Mouse (Mus musculus): ENCODE results near the gene Fgfr3. TPM values are rescaled to one million over a fixed set of nuclear protein-coding genes. Genes with fewer than 3 reads are reported as not detected.
A peak's percentile ranks its signal among the peaks of the same experiment; 100 is the strongest.

Gene Fgfr3
- 17.4 and 19.3 TPM in 2 replicates for polyA plus RNA-seq (2015; fragmentation: Nextera tagmentation; extraction: Ambion mirVana)

DNA sequence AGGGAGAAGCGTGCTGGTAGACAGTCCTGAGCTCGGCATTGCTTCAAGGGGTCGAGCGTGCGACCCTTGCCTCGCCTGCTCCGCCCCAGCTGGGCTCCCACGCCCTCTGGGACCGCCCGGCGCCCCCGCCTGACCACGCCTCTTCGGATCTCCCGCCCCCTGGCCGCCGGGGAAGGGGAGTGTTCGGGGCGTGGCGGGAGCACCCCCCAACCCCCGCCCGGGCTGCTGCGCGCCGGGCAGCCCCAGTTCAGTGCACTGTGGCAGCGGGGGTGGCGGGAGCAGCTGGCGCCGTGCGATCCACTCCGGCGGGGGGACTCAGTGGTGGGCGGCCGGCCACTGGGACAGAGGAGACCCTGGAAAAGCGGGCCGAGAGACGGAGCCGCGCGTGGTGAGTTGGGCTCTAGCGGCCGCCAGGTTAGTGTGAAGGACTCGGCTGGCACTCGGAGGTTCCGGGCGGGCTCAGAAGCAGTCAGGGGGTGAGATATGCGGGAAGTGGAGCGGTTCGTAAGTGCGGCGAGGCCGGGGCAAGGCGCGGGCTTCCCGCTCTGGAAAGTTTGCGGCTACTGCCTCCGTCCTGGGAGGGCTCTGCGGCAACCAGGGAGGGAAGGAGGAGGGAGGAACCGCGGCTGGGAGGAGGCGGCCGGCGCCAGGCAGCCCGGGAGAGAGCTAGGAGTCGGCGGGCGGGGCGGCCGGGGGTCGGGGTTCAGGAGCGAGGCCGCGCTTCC is at the start of gene Fgfr3:
Gene Fgfr3, plus strand, starts transcription at position 134 of the 725 bp plus-strand sequence.
- TF ChIP-seq EP300 (optimal IDR thresholded peaks at IDR 0.05) (no peak), CTCF (IDR thresholded peaks at IDR 0.05; ENCODE audit: low read depth) (peak; percentile 51)
- Histone ChIP-seq H3K9ac (ENCODE audit: low read length) (peak within 1 kb of the TSS; percentile 78), H3K27me3 (ENCODE audit: control insufficient read depth, insufficient read depth, low read length) (no peaks in the 10 kb centered on the region), H3K27ac (replicated peaks) (peak within 1 kb of the TSS; percentile 85), H3K9me3 (ENCODE audit: control insufficient read depth, low read length) (no peaks in the 10 kb centered on the region), H3K4me1 (replicated peaks; ENCODE audit: control insufficient read depth, insufficient read depth) (no peaks in the 10 kb centered on the region), H3K4me3 (ENCODE audit: low read depth, low read length) (peak within 1 kb of the TSS; percentile 78), H3K36me3 (ENCODE audit: control insufficient read depth, insufficient read depth, low read length) (no peaks in the 10 kb centered on the region), H3K4me2 (replicated peaks; ENCODE audit: low read depth) (peak within 1 kb of the TSS; percentile 99)
- under 1% methylated on average over 52 of the region's 73 CpGs for WGBS
- DNase-seq (ENCODE audit: low spot score) (peak; percentile 75), ATAC-seq (ENCODE audit: low FRiP score, low TSS enrichment) (peak; percentile 70)

DNA sequence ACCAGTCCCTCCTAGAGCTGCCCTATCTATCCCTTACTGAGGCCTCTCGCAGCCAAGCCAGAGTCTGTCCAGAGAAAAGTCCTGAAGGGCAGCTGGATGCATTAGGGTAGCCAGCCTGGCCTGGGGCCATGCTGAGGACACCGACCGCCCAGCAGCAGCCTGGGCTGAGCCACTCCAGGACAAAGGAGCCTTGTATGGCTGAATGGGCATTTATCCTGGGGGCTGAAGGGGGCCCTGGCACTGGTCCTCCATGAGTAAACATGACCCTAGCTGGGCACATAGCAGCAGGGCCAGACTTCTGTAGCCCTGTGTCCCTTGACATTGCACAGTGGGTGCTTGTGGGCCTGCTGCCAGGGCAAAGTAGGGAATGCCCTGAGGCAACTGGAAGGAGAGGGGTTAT is 47.0 kb upstream of the Fgfr3 start:
- no peak overlapping the region for H3K4me2 ChIP-seq (replicated peaks; ENCODE audit: low read depth)
- H3K4me1 ChIP-seq (replicated peaks; ENCODE audit: control insufficient read depth, insufficient read depth), result no peaks in the 10 kb centered on the region
- no peak overlapping the region for H3K27ac ChIP-seq (replicated peaks)
- TF ChIP-seq EP300 (optimal IDR thresholded peaks at IDR 0.05) (no peak), CTCF (IDR thresholded peaks at IDR 0.05; ENCODE audit: low read depth) (no peak)
- peak; percentile 35 for ATAC-seq (ENCODE audit: low FRiP score, low TSS enrichment)
- H3K9me3 ChIP-seq (ENCODE audit: control insufficient read depth, low read length), result no peaks in the 10 kb centered on the region
- 71% methylated on average over 3 of the region's 3 CpGs for WGBS
- DNase-seq (ENCODE audit: low spot score), result no peak
- H3K9ac ChIP-seq (ENCODE audit: low read length), result no peak overlapping the region; the same call in 1 of the 2 replicates
- H3K27me3 ChIP-seq (ENCODE audit: control insufficient read depth, insufficient read depth, low read length), result no peaks in the 10 kb centered on the region
- H3K36me3 ChIP-seq (ENCODE audit: control insufficient read depth, insufficient read depth, low read length), result no peaks in the 10 kb centered on the region; the same call in 1 of the 2 replicates
- H3K4me3 ChIP-seq (ENCODE audit: low read depth, low read length), result no peak overlapping the region

DNA sequence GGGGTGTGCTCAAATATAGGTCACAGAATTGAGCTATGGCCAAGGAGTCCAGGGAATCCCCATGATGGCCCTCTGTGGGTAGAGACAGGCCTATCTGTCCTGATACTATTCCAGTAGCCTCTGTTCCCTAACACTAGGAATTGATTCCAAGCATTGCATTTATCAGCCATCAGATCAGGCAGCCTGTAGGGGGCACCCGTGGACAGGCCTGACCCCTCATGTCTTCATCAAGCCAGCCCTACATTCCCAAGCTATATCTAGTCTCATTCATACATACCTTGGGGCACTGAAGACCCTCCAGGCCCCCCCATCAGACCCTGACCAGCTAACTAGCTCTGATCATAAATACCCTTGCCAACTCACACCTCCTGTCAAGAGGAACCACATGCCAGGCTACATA is 45.5 kb upstream of the Fgfr3 start:
- Histone ChIP-seq H3K4me2 (replicated peaks; ENCODE audit: low read depth) (no peak overlapping the region), H3K9ac (ENCODE audit: low read length) (no peak overlapping the region), H3K27ac (replicated peaks) (no peak overlapping the region), H3K9me3 (ENCODE audit: control insufficient read depth, low read length) (no peaks in the 10 kb centered on the region), H3K36me3 (ENCODE audit: control insufficient read depth, insufficient read depth, low read length) (no peaks in the 10 kb centered on the region; the same call in 1 of the 2 replicates), H3K27me3 (ENCODE audit: control insufficient read depth, insufficient read depth, low read length) (no peaks in the 10 kb centered on the region), H3K4me3 (ENCODE audit: low read depth, low read length) (no peak overlapping the region), H3K4me1 (replicated peaks; ENCODE audit: control insufficient read depth, insufficient read depth) (no peaks in the 10 kb centered on the region)
- DNase-seq (ENCODE audit: low spot score) (peak; percentile 59), ATAC-seq (ENCODE audit: low FRiP score, low TSS enrichment) (no peak)
- WGBS, result 0% methylated on average over 1 of the region's 1 CpGs
- peak; percentile 86 for TF ChIP-seq CTCF (IDR thresholded peaks at IDR 0.05; ENCODE audit: low read depth)
- no peak for TF ChIP-seq EP300 (optimal IDR thresholded peaks at IDR 0.05)

DNA sequence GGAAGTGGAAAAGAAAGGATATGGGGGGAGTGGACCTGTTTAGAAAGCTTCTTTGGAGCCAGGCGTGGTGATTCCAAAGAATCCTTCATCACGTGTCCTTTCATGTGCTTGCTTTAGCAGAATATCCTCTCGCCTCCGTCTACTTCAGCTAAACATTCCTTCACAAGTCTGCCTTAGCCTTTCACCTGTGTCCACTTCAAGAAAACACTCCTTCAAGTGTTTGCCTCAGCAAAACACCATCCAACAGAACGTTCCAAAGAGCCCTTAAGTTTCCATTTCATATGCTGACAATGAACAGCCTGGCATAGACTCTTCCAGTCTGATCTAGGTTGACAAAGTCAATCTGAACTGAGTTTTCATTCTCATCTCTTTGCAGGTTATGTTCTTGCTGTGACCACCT is 43.2 kb upstream of the Fgfr3 start:
- Histone ChIP-seq H3K4me2 (replicated peaks; ENCODE audit: low read depth) (no peak overlapping the region), H3K36me3 (ENCODE audit: control insufficient read depth, insufficient read depth, low read length) (no peaks in the 10 kb centered on the region; the same call in 1 of the 2 replicates), H3K27me3 (ENCODE audit: control insufficient read depth, insufficient read depth, low read length) (no peaks in the 10 kb centered on the region), H3K9me3 (ENCODE audit: control insufficient read depth, low read length) (no peaks in the 10 kb centered on the region), H3K4me3 (ENCODE audit: low read depth, low read length) (no peak overlapping the region), H3K4me1 (replicated peaks; ENCODE audit: control insufficient read depth, insufficient read depth) (no peaks in the 10 kb centered on the region), H3K27ac (replicated peaks) (no peak overlapping the region), H3K9ac (ENCODE audit: low read length) (no peak overlapping the region)
- ATAC-seq (ENCODE audit: low FRiP score, low TSS enrichment) (no peak), DNase-seq (ENCODE audit: low spot score) (no peak)
- 70% methylated on average over 5 of the region's 5 CpGs for WGBS
- TF ChIP-seq EP300 (optimal IDR thresholded peaks at IDR 0.05), result no peak
- no peak for TF ChIP-seq CTCF (IDR thresholded peaks at IDR 0.05; ENCODE audit: low read depth)

DNA sequence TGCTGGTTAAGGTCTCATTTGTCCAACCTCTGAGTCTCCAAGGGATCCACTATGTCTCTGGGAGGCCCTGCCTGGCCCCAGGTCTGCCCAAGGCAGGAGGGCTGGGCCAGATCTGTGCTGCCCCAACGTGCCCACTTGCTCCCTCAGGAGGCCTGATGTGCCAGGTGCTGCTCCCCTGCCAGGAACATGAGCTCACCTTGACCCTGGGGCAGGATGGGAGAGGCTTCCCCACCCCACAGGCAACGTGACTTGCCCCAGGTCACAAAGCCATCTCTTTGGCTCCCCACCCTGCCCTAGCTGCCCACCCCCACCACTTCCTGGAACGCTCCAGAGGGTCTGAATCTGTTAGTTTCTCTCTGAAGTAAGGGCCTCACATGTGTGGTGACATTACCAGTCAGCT is 40.4 kb upstream of the Fgfr3 start:
- 50% methylated on average over 3 of the region's 3 CpGs for WGBS
- Histone ChIP-seq H3K9ac (ENCODE audit: low read length) (no peak overlapping the region), H3K36me3 (ENCODE audit: control insufficient read depth, insufficient read depth, low read length) (no peaks in the 10 kb centered on the region), H3K4me3 (ENCODE audit: low read depth, low read length) (no peak overlapping the region), H3K4me2 (replicated peaks; ENCODE audit: low read depth) (no peak overlapping the region), H3K27me3 (ENCODE audit: control insufficient read depth, insufficient read depth, low read length) (no peaks in the 10 kb centered on the region), H3K9me3 (ENCODE audit: control insufficient read depth, low read length) (no peaks in the 10 kb centered on the region), H3K27ac (replicated peaks) (peak overlapping the region; percentile 45; the same call in 1 of the 2 replicates), H3K4me1 (replicated peaks; ENCODE audit: control insufficient read depth, insufficient read depth) (no peaks in the 10 kb centered on the region)
- no peak for TF ChIP-seq EP300 (optimal IDR thresholded peaks at IDR 0.05)
- TF ChIP-seq CTCF (IDR thresholded peaks at IDR 0.05; ENCODE audit: low read depth), result peak; percentile 15; the same call in 1 of the 2 replicates
- DNase-seq (ENCODE audit: low spot score) (no peak), ATAC-seq (ENCODE audit: low FRiP score, low TSS enrichment) (peak; percentile 41; the same call in 1 of the 2 replicates)
